Mouse (Mus musculus): ENCODE results near the gene Sh2b2.

Sh2b2 gene

DNA sequence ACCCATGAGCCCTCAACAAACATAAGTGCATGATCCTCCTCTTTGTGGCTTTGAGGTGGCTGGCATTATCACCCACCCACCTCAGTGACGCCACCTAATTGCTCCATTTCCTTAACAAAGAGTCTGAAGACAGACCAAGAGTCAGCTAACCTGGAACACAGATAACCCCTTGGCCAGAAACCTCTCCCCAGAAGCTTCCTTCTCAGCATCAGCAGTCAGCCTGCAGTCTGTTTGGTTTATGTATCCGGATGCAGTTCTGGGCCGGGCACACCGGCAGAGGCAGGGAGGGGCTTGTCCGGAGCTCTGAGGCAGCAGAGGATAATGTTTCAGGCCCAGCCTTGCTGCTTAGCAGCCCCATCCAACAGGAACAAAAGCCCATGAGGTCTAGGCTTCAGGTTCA lies 66.8 kb downstream of the Sh2b2 start:
- no peak for DNase-seq

DNA sequence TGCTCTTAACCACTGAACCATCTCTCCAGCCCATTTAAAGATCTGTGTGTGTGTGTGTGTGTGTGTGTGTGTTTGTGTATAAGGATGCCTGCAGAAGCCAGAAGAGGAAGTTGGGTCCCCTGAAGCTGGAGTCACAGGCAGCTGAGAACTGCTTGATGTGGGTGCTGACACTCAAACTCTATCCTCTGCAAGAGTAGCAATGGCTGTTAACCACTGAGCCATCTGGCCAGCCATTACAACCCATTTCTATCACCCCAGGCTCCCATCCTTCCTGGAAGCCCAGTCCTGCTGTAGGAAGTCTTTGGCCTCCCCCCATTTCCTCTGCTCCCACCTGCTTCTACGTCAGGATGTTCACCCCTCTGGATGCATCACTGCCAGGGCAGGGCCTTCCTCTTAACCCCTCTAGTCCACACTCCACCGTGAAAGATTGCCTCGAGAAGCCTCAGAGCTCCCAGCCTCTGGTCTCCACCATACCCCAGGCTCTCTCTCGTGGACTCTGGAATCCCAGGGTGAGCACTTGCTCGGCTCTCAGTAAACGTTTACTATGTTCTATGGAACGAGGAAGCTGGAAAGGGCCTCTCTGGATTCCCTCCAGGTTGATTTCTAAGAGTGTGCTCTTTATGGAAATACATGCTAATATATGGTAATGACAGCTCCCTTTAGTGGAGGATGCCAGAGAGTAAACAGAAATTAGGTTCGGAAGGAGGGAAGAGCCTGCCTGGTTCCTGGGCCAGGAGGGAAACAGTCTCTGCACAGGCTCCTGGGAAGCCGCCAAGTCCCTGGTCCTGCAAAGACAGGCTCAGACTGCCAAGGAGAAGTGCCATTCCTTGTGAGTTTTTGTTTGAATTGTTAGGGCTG lies 72.5 kb downstream of the Sh2b2 start:
- DNase-seq: peak; percentile 79 to 83

DNA sequence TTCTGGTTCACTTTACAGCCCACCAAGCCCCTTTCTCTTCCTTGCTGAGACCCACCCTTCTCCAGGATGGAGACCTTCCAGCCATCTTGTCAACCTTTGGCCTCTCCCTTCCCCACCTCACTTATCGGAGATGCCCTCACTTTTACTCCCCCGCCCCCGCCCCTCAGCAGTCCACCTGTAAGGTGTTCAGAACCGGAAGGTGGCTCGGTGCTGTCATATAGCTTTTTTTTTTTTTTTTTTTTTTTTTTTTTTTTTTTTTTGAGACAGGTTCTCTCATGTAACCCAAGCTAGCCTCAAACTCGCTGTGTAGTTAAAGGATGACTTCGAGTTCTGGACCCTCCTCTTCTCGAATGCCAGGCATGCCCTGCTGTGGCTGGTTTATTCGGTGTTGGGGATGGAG lies 73.4 kb downstream of the Sh2b2 start:
- no peak for DNase-seq

DNA sequence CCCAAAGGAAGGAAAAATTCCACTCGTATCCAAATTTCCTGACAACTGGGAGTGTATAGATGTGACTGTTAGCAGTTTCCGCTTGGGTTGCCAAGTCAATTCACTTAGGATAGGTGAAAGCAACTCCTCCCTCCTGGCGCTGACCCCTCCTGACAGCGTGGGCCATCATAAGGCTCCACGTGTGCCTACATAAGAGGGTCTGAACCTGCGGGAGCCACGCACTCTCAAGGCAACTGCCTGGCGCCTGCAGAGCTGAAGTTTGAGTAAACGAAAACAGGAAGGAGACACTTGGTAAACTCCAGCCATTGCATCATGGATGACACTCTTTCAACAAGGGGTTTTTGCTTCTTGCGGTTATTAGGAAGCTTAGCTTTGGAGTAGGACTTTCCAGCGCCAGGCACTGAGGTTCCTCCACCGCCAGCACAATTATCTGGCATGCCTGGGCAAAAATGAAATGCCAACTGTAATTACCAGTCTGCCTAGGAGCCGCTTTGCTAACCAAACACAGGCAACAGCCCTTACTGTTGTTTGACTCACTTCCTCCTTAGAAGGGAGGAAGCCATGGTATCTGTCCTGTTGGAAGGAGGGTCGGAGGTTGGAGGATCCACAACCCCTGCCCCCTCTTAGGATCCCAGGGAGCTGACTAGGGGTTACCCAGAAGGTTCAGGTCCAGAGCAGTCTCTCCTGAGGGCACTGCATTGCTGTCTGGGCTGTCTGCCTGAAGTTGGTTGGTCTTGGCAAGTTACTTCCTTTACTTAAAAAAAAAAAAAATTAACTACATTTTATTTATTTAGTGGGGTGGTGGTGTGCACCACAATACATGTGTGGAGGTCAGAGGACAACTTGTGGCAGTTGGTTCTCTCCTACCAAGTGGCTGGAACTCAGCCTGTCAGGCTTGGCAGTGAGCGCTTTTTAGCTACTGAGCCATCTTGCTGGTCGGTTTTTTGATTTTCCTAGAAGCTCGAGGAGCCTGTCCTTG lies 74.7 kb downstream of the Sh2b2 start:
- DNase-seq: peak in 1 of 2 experiments; percentile 12

DNA sequence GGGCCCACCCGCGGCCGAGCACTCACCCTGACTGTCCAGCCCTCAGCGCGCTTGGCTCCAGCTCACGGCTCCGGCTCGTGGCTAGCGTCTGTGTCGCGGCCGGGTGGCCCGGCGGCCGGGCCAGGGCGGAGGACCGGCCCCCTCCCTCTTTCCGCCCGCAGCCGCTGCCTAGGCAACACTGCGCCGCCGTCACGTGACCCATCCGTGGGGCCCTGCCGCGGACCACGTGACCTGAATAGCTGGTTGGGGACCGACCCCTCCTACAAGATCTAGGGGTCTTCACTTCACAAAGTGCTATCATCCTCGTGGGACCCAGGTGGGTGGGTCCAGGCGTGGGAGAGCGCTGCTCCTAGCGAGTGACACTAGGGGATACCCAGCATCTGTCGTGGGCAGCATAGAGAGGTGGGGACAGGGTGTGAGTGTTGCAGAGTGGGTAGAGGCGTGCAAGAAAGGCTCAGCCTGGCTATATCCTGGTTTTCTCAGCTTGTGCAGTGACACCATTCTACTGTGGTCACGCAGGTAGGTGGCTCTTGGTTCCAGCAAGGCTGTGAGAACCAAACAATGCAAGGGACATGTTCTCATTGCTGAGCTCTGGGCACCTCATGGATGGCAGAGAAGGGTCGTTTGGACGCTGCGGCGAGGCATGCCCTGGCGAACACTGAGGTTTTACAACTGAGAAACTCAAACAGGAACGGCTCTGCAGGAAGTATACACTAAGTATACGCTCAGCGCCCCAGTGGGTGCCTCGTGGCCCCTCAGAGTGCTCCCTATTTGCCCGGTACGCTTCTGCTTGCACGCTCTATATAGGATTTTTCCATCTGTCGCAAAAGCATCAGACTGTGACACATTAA lies 75.6 kb downstream of the Sh2b2 start, which contains the start of gene Orai2:
Gene Orai2 (minus strand): TSS at position 202 of the 851 bp plus-strand sequence.
- peak; percentile 75 to 89 for DNase-seq

DNA sequence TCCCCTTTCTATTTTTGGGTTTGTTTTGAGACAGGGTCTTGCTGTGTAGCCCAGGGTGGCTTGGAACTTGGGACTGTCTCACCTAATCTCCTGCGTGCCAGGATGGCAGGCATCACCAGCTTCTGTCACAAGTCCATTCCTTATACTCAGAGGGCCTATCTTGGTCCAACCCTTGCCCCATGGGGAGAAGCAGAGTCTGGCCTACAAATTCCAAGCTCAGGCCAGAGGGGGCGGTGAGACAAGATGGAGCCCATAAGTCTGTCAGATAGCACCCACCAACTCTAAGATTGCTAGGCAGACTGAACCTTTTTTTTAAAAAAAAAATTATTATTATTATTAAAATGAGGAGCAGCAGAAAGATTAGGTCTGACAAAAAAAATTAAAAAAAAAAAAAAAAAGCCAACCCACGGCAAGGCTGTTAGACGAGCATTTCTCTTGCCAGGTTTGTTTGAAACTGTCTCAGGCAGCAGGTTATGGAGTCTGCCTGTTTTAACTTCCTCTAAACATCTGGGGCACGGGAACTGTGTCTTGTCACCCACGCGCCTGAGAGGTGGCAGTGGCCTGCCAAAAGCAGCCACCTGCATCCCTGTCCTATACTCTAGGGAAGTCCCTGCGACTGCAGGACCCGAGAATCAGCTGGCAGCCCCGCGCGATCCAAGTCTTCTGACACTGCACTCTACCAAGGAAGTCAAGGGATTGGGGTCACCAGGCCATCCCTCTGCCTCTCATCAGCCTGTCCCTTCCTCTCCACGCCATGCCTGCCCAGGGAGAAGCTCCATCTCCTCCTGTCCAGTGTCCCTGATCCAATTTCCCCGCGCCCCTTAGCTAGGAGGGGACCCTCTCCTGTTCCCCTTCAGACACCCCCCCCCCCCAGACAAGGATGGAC lies 76.5 kb downstream of the Sh2b2 start:
- DNase-seq: peak; percentile 18 to 43
